Mouse (Mus musculus): Measurements from ENCODE around the gene Kalrn.
A peak's percentile ranks its signal among the peaks of the same experiment; 100 is the strongest.

Gene Kalrn

GRCm38 (mm10) chr16:34254002-34254645, 319.2 kb downstream of the Kalrn start:
- DNase-seq = no peak

- no peak for DNase-seq
These were observed 320.7 kb downstream of the Kalrn start for GRCm38 (mm10) chr16:34252670-34253069.

- no peak for DNase-seq
These were observed 325.1 kb downstream of the Kalrn start for GRCm38 (mm10) chr16:34248256-34248655.

- DNase-seq = no peak
These were observed 331.2 kb downstream of the Kalrn start for GRCm38 (mm10) chr16:34241936-34242729.

- no peak for DNase-seq
These were observed 333.7 kb downstream of the Kalrn start for GRCm38 (mm10) chr16:34239618-34240017.

- DNase-seq = no peak
These were observed 336.3 kb downstream of the Kalrn start for GRCm38 (mm10) chr16:34236898-34237611.

- DNase-seq = no peak
These were observed 338.2 kb downstream of the Kalrn start for GRCm38 (mm10) chr16:34235086-34235485.

GRCm38 (mm10) chr16:34231952-34232351, 341.4 kb downstream of the Kalrn start:
- no peak for DNase-seq

- no peak for DNase-seq
These were observed 342.2 kb downstream of the Kalrn start for GRCm38 (mm10) chr16:34231146-34231545.

- no peak for DNase-seq
These were observed 344.0 kb downstream of the Kalrn start for GRCm38 (mm10) chr16:34229350-34229749.

GRCm38 (mm10) chr16:34228661-34229060, 344.7 kb downstream of the Kalrn start:
- DNase-seq = peak in 1 of 2 experiments; percentile 43

- no peak for DNase-seq
These were observed 361.2 kb downstream of the Kalrn start for GRCm38 (mm10) chr16:34212160-34212559.

- no peak for DNase-seq
These were observed 362.1 kb downstream of the Kalrn start for GRCm38 (mm10) chr16:34211243-34211642.

- no peak for DNase-seq
These were observed 364.6 kb downstream of the Kalrn start for GRCm38 (mm10) chr16:34208748-34209147.

- DNase-seq = no peak
These were observed 365.4 kb downstream of the Kalrn start for GRCm38 (mm10) chr16:34207972-34208371.

GRCm38 (mm10) chr16:34204527-34205139, 368.7 kb downstream of the Kalrn start:
- no peak for DNase-seq

- no peak for DNase-seq
These were observed 373.8 kb downstream of the Kalrn start for GRCm38 (mm10) chr16:34199543-34199942.

- DNase-seq = peak in 1 of 2 experiments; percentile 36
These were observed 380.1 kb downstream of the Kalrn start for GRCm38 (mm10) chr16:34192959-34193842.

- no peak for DNase-seq
These were observed 388.6 kb downstream of the Kalrn start for GRCm38 (mm10) chr16:34184721-34185120.

- DNase-seq = no peak
These were observed 390.1 kb downstream of the Kalrn start for GRCm38 (mm10) chr16:34183186-34183585.

GRCm38 (mm10) chr16:34175625-34176024, 397.7 kb downstream of the Kalrn start:
- DNase-seq = no peak

- no peak for DNase-seq
These were observed 400.7 kb downstream of the Kalrn start for GRCm38 (mm10) chr16:34172572-34173181.
